Mouse (Mus musculus) stomach, postnatal 0 days (tissue): ENCODE results near the gene Ppp4r3b.

Experiments used
- CTCF ChIP-seq: IDR thresholded peaks from 2 replicates; pipeline ENCODE4 v1.5.1; 2016; ENCODE audit warnings: antibody characterized with exemption, low read depth, mild to moderate bottlenecking, moderate library complexity
- EP300 ChIP-seq: optimal IDR thresholded peaks from 2 replicates; pipeline ENCODE3; 2016; ENCODE audit warnings: antibody characterized with exemption

DNA sequence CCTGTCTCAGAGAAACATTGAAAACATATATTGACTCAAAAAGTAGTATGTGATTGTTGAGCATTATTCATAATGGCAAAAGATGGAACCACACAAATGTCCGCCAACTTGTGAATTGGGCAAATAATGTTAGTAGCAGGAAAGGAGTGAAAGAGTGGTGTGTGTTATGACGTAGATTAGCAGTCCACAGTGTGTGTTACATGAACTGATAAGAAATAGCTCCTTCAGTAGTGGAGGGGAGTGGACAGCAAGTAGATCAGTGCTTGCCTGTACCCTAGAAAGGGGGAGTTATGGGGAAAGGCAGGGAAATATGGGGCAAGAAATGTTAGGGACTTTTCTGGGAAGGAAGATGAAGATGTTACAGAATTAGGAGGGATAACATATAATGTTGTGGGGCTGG, 43.5 kb downstream of the Ppp4r3b start:
- TF ChIP-seq CTCF (no peak), EP300 (no peak)
